Mouse (Mus musculus) small intestine, adult 2 months (tissue): ENCODE measurements around the gene Ndst2. TPM values are rescaled to one million over a fixed set of nuclear protein-coding genes. Genes with fewer than 3 reads are reported as not detected.

ENCODE experiments used
- H3K27ac ChIP-seq: fragments of 200-500 bp; 2 replicates; pipeline ENCODE4 v1.5.1; 2012; ENCODE audit warnings: low read depth, low read length, control low read depth, inconsistent platforms; ENCODE audit not compliant: insufficient read depth
- H3K27me3 ChIP-seq: fragments of 200-500 bp; 2 replicates; pipeline ENCODE4 v1.6.1; 2012; ENCODE audit warnings: mild to moderate bottlenecking, moderate library complexity, low read length, inconsistent platforms; ENCODE audit not compliant: control insufficient read depth, insufficient read depth
- H3K36me3 ChIP-seq: fragments of 200-500 bp; 2 replicates; pipeline ENCODE4 v1.6.1; 2012; ENCODE audit warnings: mild to moderate bottlenecking, low read length, control low read depth, inconsistent platforms; ENCODE audit not compliant: control insufficient read depth, insufficient read depth
- H3K4me1 ChIP-seq: fragments of 200-500 bp; 2 replicates; pipeline ENCODE4 v1.6.1; 2012; ENCODE audit warnings: low read length, inconsistent platforms, mixed read lengths; ENCODE audit not compliant: control insufficient read depth, insufficient read depth, insufficient read length
- H3K4me3 ChIP-seq: fragments of 200-500 bp; 2 replicates; pipeline ENCODE4 v1.5.1; 2012; ENCODE audit warnings: low read depth, mild to moderate bottlenecking, control low read depth, inconsistent platforms, low read length, moderate library complexity
- CTCF ChIP-seq: fragments of 200-500 bp; IDR thresholded peaks from 2 replicates; pipeline ENCODE4 v1.5.1; 2012; ENCODE audit warnings: low read depth, mild to moderate bottlenecking, control low read depth, inconsistent platforms, low read length, moderate library complexity, mixed read lengths; ENCODE audit not compliant: insufficient replicate concordance, insufficient read length; ENCODE audit errors: extremely low read depth
- POLR2A ChIP-seq: fragments of 200-500 bp; IDR thresholded peaks from 2 replicates; pipeline ENCODE4 v1.6.1; 2012; ENCODE audit warnings: low read depth, mild to moderate bottlenecking, control low read depth, inconsistent platforms, low read length, moderate library complexity
- WGBS: fragments of 180-500 bp; shearing (Covaris S2); methylation state at CpG from one replicate; pipeline ENCODE4 v1.1.7; 2018; 5-methylcytosine and 5-hydroxymethylcytosine counted together
- polyA plus RNA-seq: library from polyadenylated mRNA; depleted of rRNA; stranded (reverse); fragments of >200 nt; gene quantifications from 2 replicates; pipeline ENCODE4 v1.2.3, GENCODE M21; 2012; rRNA removed

The Ndst2 gene
- polyA plus RNA-seq, 1 experiment: 22.1 TPM

- peaks cover 60% of the 10 kb centered on the region for H3K36me3 ChIP-seq
- TF ChIP-seq POLR2A (no peak), CTCF (no peak)
- no peaks in the 10 kb centered on the region for H3K27me3 ChIP-seq
- H3K27ac ChIP-seq: no peak overlapping the region
- no peak overlapping the region for H3K4me3 ChIP-seq
- peaks cover 17% of the 10 kb centered on the region; the same call in 1 of the 2 replicates for H3K4me1 ChIP-seq
- 72% methylated on average over 4 of the region's 4 CpGs for WGBS
These were observed 56.5 kb downstream of the Ndst2 start for GRCm38 (mm10) chr14:20677906-20678305.

- TF ChIP-seq CTCF: no peak
- TF ChIP-seq POLR2A: peak; percentile 78; the same call in 1 of the 2 replicates
- peaks cover 12% of the 10 kb centered on the region; the same call in 1 of the 2 replicates for H3K4me1 ChIP-seq
- peaks cover 28% of the 10 kb centered on the region for H3K36me3 ChIP-seq
- peak within 1 kb of the TSS; percentile 81 for H3K4me3 ChIP-seq
- no peaks in the 10 kb centered on the region for H3K27me3 ChIP-seq
- 1% methylated on average over 43 of the region's 43 CpGs for WGBS
- peak within 1 kb of the TSS; percentile 97 for H3K27ac ChIP-seq
These were observed 60.1 kb downstream of the Ndst2 start, which contains the start of gene Sec24c for GRCm38 (mm10) chr14:20674064-20674833. Gene Sec24c (plus strand): TSS chr14:20674308.

GRCm38 (mm10) chr14:20673735-20674063 lies 60.7 kb downstream of the Ndst2 start:
- WGBS: 3% methylated on average over 13 of the region's 13 CpGs
- H3K36me3 ChIP-seq: peaks cover 25% of the 10 kb centered on the region
- TF ChIP-seq CTCF (no peak), POLR2A (no peak)
- peak overlapping the region; percentile 51 for H3K27ac ChIP-seq
- peak overlapping the region; percentile 30 for H3K4me3 ChIP-seq
- peaks cover 16% of the 10 kb centered on the region; the same call in 1 of the 2 replicates for H3K4me1 ChIP-seq
- H3K27me3 ChIP-seq: no peaks in the 10 kb centered on the region

Other genes starting within 250 kb of the Ndst2 start
- 0.09 and 0.22 TPM in 2 replicates for gene Mss51, start 237.7 kb downstream of the Ndst2 start, polyA plus RNA-seq
- gene Ppp3cb, start 188.0 kb downstream of the Ndst2 start, polyA plus RNA-seq: 1.7 and 4.7 TPM in 2 replicates
- gene Usp54, start 93.5 kb downstream of the Ndst2 start, polyA plus RNA-seq: 1.2 and 1.4 TPM in 2 replicates
- gene Myoz1, start 78.0 kb downstream of the Ndst2 start, polyA plus RNA-seq: not detected in 2 replicates
- 0.06 TPM in 1 of 2 replicates, not detected in the other for gene Synpo2l, start 66.2 kb downstream of the Ndst2 start, polyA plus RNA-seq
- 161 and 233 TPM in 2 replicates for gene Sec24c, start 60.3 kb downstream of the Ndst2 start, polyA plus RNA-seq
- 6.4 and 13.7 TPM in 2 replicates for gene Fut11, start 39.6 kb downstream of the Ndst2 start, polyA plus RNA-seq
- 9.3 and 13.9 TPM in 2 replicates for gene Chchd1, start 31.6 kb downstream of the Ndst2 start, polyA plus RNA-seq
- 79.0 and 182 TPM in 2 replicates for gene Zswim8, start 27.0 kb downstream of the Ndst2 start, polyA plus RNA-seq
- 8.1 and 12.0 TPM in 2 replicates for gene Camk2g, start 59.5 kb upstream of the Ndst2 start, polyA plus RNA-seq
- 3.1 and 3.8 TPM in 2 replicates for gene Plau, start 102.1 kb upstream of the Ndst2 start, polyA plus RNA-seq
- gene Vcl, start 194.8 kb upstream of the Ndst2 start, polyA plus RNA-seq: 10.7 and 18.5 TPM in 2 replicates